Mouse (Mus musculus) naive thymus-derived CD4-positive, alpha-beta T cell, adult 2 months (primary cell): ENCODE data around the gene Btbd2.

ENCODE experiments used
- DNase-seq: peaks from one replicate; pipeline ENCODE4 v3.0.0-alpha.2; 2011; ENCODE audit warnings: low read depth

Gene Btbd2

DNA sequence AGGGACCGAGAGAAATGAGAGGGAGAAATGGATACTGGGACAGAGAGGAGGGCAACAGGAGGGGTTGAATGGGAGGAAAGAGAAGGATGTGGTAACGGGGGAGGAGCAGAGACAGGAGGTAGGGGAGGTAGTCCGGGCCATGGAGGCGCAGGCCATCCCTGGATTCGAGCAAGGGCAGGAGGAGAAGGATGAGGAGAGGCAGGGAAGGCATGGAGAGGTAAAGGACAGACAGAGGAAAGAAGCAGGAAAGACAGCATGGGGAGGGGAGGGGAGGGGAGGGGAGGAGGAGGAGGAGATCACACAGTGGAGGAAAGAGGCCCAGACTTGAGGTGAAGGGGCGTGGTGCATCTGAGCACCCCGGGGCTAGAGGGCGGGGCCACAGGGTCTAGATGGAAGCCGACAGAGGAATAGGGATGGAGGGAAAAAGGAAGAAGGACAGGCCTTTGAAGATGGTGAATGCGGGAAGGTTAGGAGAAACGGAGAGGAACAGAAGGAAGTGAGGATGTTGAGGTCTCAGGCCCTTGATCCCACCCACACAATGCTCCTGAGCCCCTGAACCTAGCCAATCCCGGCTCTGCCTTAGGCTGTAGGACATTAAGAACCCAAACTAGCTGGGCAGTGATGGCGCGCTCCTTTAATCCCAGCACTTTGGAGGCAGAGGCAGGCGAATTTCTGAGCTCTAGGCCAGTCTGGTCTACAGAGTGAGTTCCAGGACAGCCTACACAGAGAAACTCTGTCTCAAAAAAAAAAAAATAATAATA lies at the start of gene Btbd2:
Gene Btbd2, minus strand, starts transcription at position 209 of the 761 bp plus-strand sequence.
- DNase-seq = peak; percentile 41

GRCm38 (mm10) chr10:80705479-80705878 lies 48.6 kb upstream of the Btbd2 start:
- no peak for DNase-seq

DNA sequence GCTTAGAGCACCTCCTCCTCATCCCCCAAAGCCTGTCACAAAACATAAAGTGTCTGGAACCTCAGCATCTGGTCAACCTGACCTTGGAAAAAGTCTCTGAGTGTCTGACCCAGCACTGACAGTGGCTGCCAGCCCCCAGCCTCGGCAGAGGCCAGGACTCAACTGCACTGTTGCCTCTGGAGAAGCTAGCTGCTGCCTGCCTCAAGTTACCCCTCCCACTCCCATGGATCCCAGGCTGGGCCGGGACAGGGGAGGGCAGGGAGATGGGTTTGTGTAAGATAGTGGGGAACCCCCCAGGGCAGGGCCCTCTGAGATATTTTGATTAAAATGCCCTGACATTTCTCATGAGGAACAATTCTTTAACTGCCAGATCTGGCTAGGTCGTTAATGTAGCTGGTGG lies 48.2 kb upstream of the Btbd2 start:
- DNase-seq = no peak

DNA sequence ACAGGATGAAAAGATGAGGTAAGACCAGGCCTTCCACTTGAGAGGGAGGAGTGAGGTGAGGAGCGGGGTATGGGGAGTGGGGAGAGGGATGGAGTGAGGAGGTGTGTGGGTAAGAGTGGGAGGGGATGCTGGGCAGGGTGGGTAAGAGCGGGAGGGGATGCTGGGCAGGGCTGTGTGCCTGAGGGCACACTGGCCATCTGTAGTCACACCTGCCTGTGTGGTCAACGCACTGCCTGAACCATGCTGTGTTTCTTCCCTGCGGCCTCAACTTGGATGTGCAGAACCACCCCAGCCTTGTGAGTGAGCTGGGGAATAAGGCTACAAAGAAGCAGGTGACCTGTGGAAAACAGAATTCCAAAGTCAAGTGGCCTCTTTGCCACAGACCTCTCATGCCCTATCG lies 47.5 kb upstream of the Btbd2 start:
- DNase-seq = no peak

- DNase-seq = no peak
Observed at GRCm38 (mm10) chr10:80703643-80704042, 46.8 kb upstream of the Btbd2 start.

GRCm38 (mm10) chr10:80702536-80703390 lies 45.9 kb upstream of the Btbd2 start:
- DNase-seq = peak; percentile 94

GRCm38 (mm10) chr10:80701721-80702535 lies 45.1 kb upstream of the Btbd2 start, which contains the start of the genes Mob3a and Izumo4:
Gene Mob3a, minus strand, starts transcription at chr10:80701977.
Gene Izumo4, plus strand, starts transcription at chr10:80702184.
- peak; percentile 100 for DNase-seq

GRCm38 (mm10) chr10:80700732-80701131 lies 43.9 kb upstream of the Btbd2 start:
- DNase-seq = peak; percentile 88

DNA sequence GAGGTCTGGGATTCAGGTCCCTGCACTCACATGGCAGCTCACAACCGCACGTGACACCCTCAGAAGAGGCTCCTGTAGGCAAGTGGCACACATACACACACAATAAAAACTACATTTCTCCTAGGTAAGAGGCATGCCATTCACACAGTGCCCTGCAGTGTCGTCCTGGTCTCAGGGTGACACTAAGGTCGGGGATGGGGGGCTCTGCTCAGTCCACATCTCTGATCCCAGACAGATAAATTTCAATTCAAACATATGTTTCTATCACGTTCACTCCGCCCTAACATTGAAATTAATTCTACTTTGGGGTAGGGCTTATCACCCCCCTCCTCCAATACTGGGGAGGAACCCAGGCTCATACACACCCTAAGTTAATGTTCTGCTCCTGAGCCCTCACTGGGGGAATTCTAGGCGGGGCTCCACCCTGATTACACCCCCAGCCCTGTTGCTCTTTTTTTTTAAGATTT lies 43.2 kb upstream of the Btbd2 start:
- no peak for DNase-seq

- DNase-seq = no peak
Observed at GRCm38 (mm10) chr10:80698605-80699004, 41.7 kb upstream of the Btbd2 start.

- DNase-seq = peak; percentile 34
Observed at GRCm38 (mm10) chr10:80697812-80698211, 40.9 kb upstream of the Btbd2 start.

- DNase-seq = peak; percentile 51
Observed at GRCm38 (mm10) chr10:80697393-80697787, 40.5 kb upstream of the Btbd2 start.

GRCm38 (mm10) chr10:80696502-80697392 lies 39.9 kb upstream of the Btbd2 start:
- DNase-seq = no peak

DNA sequence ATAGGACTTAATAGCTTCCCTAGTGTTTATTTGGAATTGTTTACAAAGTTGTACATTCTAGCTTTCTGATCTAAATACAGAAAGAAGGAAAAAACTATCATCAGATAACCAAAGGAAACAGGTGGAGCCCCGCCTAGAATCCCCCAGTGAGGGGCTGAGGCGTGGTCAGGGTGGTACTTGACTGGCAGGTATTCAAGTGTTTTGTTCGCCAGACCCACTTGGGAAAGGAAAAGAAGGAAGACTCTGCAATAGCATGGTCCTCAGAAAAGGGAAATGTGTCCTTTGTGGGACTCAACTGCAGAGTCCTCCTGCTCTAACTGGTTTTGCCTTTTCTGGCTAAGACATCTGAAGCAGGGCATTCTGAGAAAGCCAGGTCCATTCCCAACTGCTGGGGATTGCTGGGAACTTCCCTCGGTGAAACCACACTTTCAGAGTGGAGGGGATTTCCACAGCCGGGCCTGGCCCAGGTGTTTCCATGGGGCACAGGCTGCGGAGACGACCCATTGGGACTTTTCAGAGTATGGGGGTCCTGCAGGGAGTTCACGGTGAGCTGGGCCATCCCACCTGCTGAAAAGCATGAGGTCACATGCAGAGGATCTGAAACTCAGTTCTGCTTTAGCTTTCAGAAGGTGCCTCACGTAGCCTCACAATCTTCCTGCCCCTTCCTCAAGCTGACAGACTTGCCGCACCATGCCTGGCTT lies 39.1 kb upstream of the Btbd2 start:
- DNase-seq = peak; percentile 72

- DNase-seq = peak; percentile 93
Observed at GRCm38 (mm10) chr10:80695186-80695585, 38.3 kb upstream of the Btbd2 start.

DNA sequence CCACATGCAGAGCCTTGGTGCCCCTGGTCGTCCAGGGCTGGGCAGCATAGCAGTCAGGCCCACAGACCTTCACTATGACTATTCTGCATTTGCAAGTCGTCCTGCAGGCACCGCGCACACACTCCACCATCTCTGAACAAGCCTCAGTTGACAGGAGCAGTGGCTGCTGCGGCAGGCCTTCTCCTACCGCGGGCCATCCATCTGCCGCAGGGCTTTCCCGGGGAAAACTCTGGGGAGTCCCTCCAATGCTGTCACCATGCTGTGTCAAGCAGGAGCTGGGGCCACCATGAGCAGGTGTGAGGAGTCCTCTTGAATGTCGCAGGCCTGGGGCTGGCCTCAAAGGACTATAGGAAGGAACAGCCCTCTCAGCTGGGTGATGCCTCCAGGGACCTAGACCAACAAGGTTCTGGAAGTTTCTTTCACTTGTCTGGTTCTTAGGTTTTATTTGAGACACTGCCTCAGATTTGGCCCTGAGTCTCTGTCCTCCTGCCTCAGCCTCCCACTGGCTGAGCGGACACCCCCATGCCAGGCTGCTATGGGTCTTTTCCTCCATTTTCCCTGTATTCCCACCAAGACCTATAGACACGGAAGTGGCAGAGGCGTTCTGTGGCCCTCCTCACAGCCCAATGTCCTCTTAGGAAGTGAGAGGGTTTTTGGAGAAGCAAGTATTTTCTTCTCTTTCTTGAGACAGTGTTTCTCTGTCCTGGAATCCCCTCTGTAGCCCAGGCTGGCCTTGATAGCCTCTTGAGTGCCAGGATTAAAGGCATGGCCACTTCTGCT lies 37.5 kb upstream of the Btbd2 start:
- DNase-seq = peak; percentile 39

DNA sequence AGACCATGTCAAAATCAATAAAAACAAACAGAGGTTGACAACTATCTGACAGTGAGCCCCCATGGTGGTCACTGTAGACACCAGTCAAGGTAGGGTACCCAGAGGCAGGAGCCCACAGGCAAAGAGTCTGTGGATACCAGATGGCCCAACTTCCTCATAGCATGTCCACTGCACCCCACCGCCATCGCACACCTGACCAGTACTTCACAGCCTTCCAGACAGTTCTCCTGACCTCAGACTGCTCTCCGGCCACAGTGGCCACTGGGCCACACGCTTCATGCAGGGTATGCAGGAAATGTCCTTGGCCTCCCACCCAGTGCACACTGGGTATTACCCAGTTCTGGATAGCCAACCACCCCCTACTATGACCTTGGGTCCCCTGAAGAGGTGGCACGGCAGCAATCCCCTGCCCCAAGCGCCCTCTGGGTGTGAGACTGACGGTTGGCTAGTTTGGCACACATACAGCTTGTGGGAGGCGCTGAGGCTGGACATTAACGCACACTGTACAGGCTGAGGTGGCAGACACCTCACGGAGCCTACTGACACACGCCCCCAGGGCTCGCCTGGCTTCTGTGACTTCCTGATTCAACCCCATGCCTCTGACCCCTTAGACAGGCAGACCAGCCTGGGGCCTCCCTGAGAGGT lies 36.7 kb upstream of the Btbd2 start:
- DNase-seq = peak; percentile 23

- DNase-seq = peak; percentile 72
Observed at GRCm38 (mm10) chr10:80692249-80693165, 35.6 kb upstream of the Btbd2 start.
